In the genomic region with DNA sequence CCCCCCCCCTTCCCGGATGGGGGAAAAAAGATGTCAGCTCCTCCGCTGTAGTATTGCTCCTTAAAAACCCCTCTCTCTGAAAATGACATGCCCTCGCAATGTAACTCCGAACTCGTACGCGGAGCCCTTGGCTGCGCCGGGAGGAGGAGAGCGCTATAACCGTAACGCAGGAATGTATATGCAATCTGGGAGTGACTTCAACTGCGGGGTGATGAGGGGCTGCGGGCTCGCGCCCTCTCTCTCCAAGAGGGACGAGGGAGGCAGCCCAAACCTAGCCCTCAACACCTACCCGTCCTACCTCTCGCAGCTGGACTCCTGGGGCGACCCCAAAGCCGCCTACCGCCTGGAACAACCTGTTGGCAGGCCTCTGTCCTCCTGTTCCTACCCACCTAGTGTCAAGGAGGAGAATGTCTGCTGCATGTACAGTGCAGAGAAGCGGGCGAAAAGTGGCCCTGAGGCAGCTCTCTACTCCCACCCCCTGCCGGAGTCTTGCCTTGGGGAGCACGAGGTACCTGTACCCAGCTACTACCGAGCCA, we compare ENCODE assay signal across 9 mouse cellular contexts. TPM values are rescaled to one million over a fixed set of nuclear protein-coding genes. Genes with fewer than 3 reads are reported as not detected.
A peak's percentile ranks its signal among the peaks of the same experiment; 100 is the strongest.
DNase-seq lines count a peak whose midpoint lies in the region; ATAC-seq and TF ChIP-seq lines count a peak whose summit lies in the region.
"Had no signal": no experiment of that assay in that cellular context is flagged by ENCODE, and none has a peak within 500 bp of the region (broad histone marks: within the 10 kb centered on the region; RNA-seq: fewer than 3 reads in every experiment).

Hoxc10 (plus strand) TSS at position 21 of the 536 bp plus-strand sequence.

- no peak for TF ChIP-seq POLR2A in ES-Bruce4 (IDR thresholded peaks at IDR 0.05; ENCODE audit: insufficient read depth, low read length)

- TF ChIP-seq CTCF in ES-Bruce4 (IDR thresholded peaks at IDR 0.05; ENCODE audit: low read depth, low read length), result no peak
- no peak for TF ChIP-seq CTCF in forebrain, postnatal 0 days (IDR thresholded peaks at IDR 0.05; ENCODE audit: low read depth)
- no peak for TF ChIP-seq CTCF in left cerebral cortex, adult 2 months (IDR thresholded peaks at IDR 0.05)

- intact Hi-C loops in heart, postnatal 14 days (cut with DNase I), result no loop called here
- intact Hi-C loops in left cerebral cortex, postnatal 25 days (cut with DNase I), result no loop called here
- intact Hi-C loops in left cerebral cortex, adult 2 months (cut with DNase I), result no loop called here

- peak within 1 kb of the TSS; percentile 33 for H3K4me2 ChIP-seq in heart, embryonic 15.5 days
- 0 out of 2 replicates have a peak within 1 kb of the TSS, but pooled peaks have one; percentile 6 for H3K4me2 ChIP-seq in forebrain, postnatal 0 days (ENCODE audit: low read depth)
- peak within 1 kb of the TSS; percentile 64 for H3K4me2 ChIP-seq in limb, embryonic 11.5 days (ENCODE audit: low read depth, severe bottlenecking)

- no peak for DNase-seq in heart, postnatal 14 days
- no peak for DNase-seq in forebrain, postnatal 0 days
- DNase-seq in limb, embryonic 11.5 days (ENCODE audit: low spot score), result no peak
- no peak for DNase-seq in left cerebral cortex, postnatal 25 days (ENCODE audit: low spot score in 2 of 2)
- no peak for DNase-seq in left cerebral cortex, adult 2 months (ENCODE audit: extremely low spot score in 1 of 2, low spot score in 2 of 2)
- DNase-seq in layer of hippocampus, postnatal 14 days (ENCODE audit: low spot score in 2 of 2), result no peak

- H3K4me1 ChIP-seq in heart, embryonic 15.5 days (replicated peaks), result peaks cover 10% of the 10 kb centered on the region
- no peaks in the 10 kb centered on the region for H3K4me1 ChIP-seq in ES-Bruce4 (ENCODE audit: control insufficient read depth, insufficient read depth, low read length)
- H3K4me1 ChIP-seq in forebrain, postnatal 0 days (ENCODE audit: insufficient read depth), result no peaks in the 10 kb centered on the region
- peaks cover 5% of the 10 kb centered on the region; the same call in 1 of the 2 replicates for H3K4me1 ChIP-seq in limb, embryonic 11.5 days (ENCODE audit: control insufficient read depth, insufficient read depth, low read length)

- H3K27ac ChIP-seq in heart, embryonic 15.5 days, result no peak within 1 kb of the TSS
- no peak within 1 kb of the TSS for H3K27ac ChIP-seq in ES-Bruce4 (ENCODE audit: insufficient read depth, low read length)
- H3K27ac ChIP-seq in forebrain, postnatal 0 days (ENCODE audit: low read depth, low read length), result no peak within 1 kb of the TSS
- H3K27ac ChIP-seq in limb, embryonic 11.5 days (replicated peaks; ENCODE audit: low read depth, low read length), result peak within 1 kb of the TSS; percentile 85
- no peak within 1 kb of the TSS for H3K27ac ChIP-seq in left cerebral cortex, adult 2 months

- ATAC-seq in heart, embryonic 15.5 days (replicated peaks; ENCODE audit: insufficient number of reproducible peaks, insufficient read depth, low FRiP score, low read depth), result no peak
- ATAC-seq in forebrain, postnatal 0 days, result no peak
- ATAC-seq in limb, embryonic 11.5 days (ENCODE audit: insufficient number of reproducible peaks, low FRiP score, low TSS enrichment, low read depth), result peak; percentile 16; the same call in 1 of the 2 replicates

- no peak within 1 kb of the TSS for H3K9ac ChIP-seq in heart, embryonic 15.5 days
- H3K9ac ChIP-seq in ES-Bruce4 (ENCODE audit: low read depth, poor library complexity, severe bottlenecking), result no peak within 1 kb of the TSS
- no peak within 1 kb of the TSS for H3K9ac ChIP-seq in forebrain, postnatal 0 days
- peak within 1 kb of the TSS; percentile 92 for H3K9ac ChIP-seq in limb, embryonic 11.5 days (ENCODE audit: low read length)

- 4% methylated on average over 27 of the region's 27 CpGs for WGBS in heart, embryonic 15.5 days
- WGBS in forebrain, postnatal 0 days, result 3% methylated on average over 27 of the region's 27 CpGs
- WGBS in limb, embryonic 11.5 days, result 1% methylated on average over 27 of the region's 27 CpGs

- H3K4me3 ChIP-seq in heart, embryonic 15.5 days, result peak within 1 kb of the TSS; percentile 13; the same call in 1 of the 2 replicates
- peak within 1 kb of the TSS; percentile 44 for H3K4me3 ChIP-seq in ES-Bruce4 (ENCODE audit: low read depth, low read length)
- no peak within 1 kb of the TSS for H3K4me3 ChIP-seq in forebrain, postnatal 0 days (ENCODE audit: low read depth, low read length)
- H3K4me3 ChIP-seq in limb, embryonic 11.5 days (ENCODE audit: low read depth, low read length), result peak within 1 kb of the TSS; percentile 55
- no peak within 1 kb of the TSS for H3K4me3 ChIP-seq in left cerebral cortex, adult 2 months

- peaks cover 97% of the 10 kb centered on the region for H3K27me3 ChIP-seq in heart, embryonic 15.5 days
- H3K27me3 ChIP-seq in ES-Bruce4 (ENCODE audit: control insufficient read depth, insufficient read depth, low read length, poor library complexity, severe bottlenecking), result peaks cover 43% of the 10 kb centered on the region
- H3K27me3 ChIP-seq in forebrain, postnatal 0 days (ENCODE audit: insufficient read depth, low read length), result peaks cover 96% of the 10 kb centered on the region
- peaks cover 60% of the 10 kb centered on the region for H3K27me3 ChIP-seq in limb, embryonic 11.5 days (ENCODE audit: control insufficient read depth, insufficient read depth, low read length)

- no peaks in the 10 kb centered on the region for H3K36me3 ChIP-seq in heart, embryonic 15.5 days
- no peaks in the 10 kb centered on the region for H3K36me3 ChIP-seq in ES-Bruce4 (ENCODE audit: control insufficient read depth, insufficient read depth, low read length, poor library complexity, severe bottlenecking)
- no peaks in the 10 kb centered on the region for H3K36me3 ChIP-seq in forebrain, postnatal 0 days (ENCODE audit: insufficient read depth)
- no peaks in the 10 kb centered on the region for H3K36me3 ChIP-seq in limb, embryonic 11.5 days (ENCODE audit: control insufficient read depth, insufficient read depth, low read length)

- TF ChIP-seq EP300 in ES-Bruce4 (IDR thresholded peaks at IDR 0.05; ENCODE audit: insufficient read depth, low read depth, low read length), result no peak

- no peaks in the 10 kb centered on the region for H3K9me3 ChIP-seq in heart, embryonic 15.5 days (replicated peaks)
- H3K9me3 ChIP-seq in ES-Bruce4 (replicated peaks; ENCODE audit: control insufficient read depth, insufficient read depth, low read length, poor library complexity, severe bottlenecking), result no peaks in the 10 kb centered on the region
- no peaks in the 10 kb centered on the region for H3K9me3 ChIP-seq in forebrain, postnatal 0 days (ENCODE audit: low read length)
- no peaks in the 10 kb centered on the region for H3K9me3 ChIP-seq in limb, embryonic 11.5 days (ENCODE audit: control insufficient read depth, low read length)

RNA-seq across cellular contexts. Expression of gene Hoxc10, which starts in this region (rescaled TPM):
- 0.16 TPM in 1 of 2 replicates, not detected in the other for polyA plus RNA-seq in heart, embryonic 15.5 days (2015; fragmentation: Nextera tagmentation; extraction: Ambion mirVana)
- not detected for total RNA-seq in heart, postnatal 14 days (2021)
- polyA plus RNA-seq in ES-Bruce4 (2011; ENCODE audit: insufficient read depth, insufficient read length, low read depth, missing spikeins), result not detected in 2 replicates
- not detected in 2 replicates for total RNA-seq in forebrain, postnatal 0 days (2014; rRNA removed)
- not detected in 2 replicates for polyA plus RNA-seq in forebrain, postnatal 0 days (2015; fragmentation: Nextera tagmentation; extraction: Ambion mirVana)
- polyA plus RNA-seq in limb, embryonic 11.5 days (2014; fragmentation: Nextera tagmentation; extraction: Ambion mirVana), result 43.9 and 56.2 TPM in 2 replicates
- not detected for total RNA-seq in left cerebral cortex, postnatal 25 days (2021)
- not detected for total RNA-seq in left cerebral cortex, adult 2 months (2021)
- not detected for total RNA-seq in layer of hippocampus, postnatal 14 days (2021)
- total RNA-seq: heart, postnatal 4 days had no signal

Comparison
In these comparisons a context has a peak if more than half of its experiments do, and no peak if none do; other contexts are left out.
1. RNA of gene Hoxc10 (polyA plus RNA-seq): 43.9 to 56.2 TPM in limb, embryonic 11.5 days; not detected in ES-Bruce4, 0.16 TPM in heart, embryonic 15.5 days and not detected in forebrain, postnatal 0 days; every median in the first group is over 10 times any median in the second.
2. H3K4me2 ChIP-seq: peak in every context shown above with its lines; median percentile 64 in limb, embryonic 11.5 days; 33 in heart, embryonic 15.5 days; 6 in forebrain, postnatal 0 days.
3. H3K4me3 ChIP-seq: peak in heart, embryonic 15.5 days (single experiment), ES-Bruce4 (single experiment) and limb, embryonic 11.5 days (single experiment); none in forebrain, postnatal 0 days (single experiment) and left cerebral cortex, adult 2 months (single experiment).